Mouse (Mus musculus): ENCODE measurements at regions not wholly inside any gene's neighbourhood (a gene's known extent, or its start where the extent isn't known, plus 50 kb on each side); places are given as distances from the start of the nearest gene placed in this dataset.

DNA sequence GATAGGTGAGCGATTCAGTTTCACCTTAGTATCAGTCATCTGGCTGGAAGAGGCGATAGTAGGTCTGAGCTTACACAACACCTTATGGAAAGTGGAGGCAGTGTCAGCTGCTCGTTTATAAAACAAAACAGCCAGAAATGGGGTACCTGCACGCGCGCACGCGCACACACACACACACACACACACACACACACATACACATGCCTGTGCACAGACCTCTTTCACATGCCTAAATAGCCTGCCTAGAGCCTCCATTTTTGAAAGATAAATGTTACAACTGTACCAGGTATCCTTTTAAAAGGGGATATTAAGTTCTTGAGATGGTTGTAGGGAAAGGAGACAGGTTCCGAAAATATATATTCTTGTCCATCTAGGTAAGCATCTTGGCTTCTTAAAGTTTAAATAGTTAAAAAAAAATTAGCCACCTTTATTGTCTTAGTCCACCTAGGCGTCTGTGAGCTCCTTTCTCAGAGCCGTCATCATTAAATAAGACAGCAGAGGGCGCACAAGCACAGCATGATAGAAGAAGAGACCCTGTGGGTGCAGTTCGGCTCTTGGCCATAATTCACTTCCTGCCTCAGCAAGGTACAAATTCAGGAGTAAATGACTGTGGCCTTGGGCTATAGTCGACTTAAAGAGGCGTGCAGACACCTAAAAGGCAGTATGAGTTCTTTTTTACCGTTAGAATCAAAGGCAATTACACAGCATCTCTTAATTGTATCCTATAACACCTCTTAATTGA is 121.4 kb upstream of the Ralgapa2 start:
- TF ChIP-seq CTCF (IDR thresholded peaks at IDR 0.05; ENCODE audit: low read depth) = peak; percentile 80
- TF ChIP-seq EP300 (optimal IDR thresholded peaks at IDR 0.05) = no peak
